Mouse (Mus musculus): ENCODE results near the gene Cinp.

Cinp gene

DNA sequence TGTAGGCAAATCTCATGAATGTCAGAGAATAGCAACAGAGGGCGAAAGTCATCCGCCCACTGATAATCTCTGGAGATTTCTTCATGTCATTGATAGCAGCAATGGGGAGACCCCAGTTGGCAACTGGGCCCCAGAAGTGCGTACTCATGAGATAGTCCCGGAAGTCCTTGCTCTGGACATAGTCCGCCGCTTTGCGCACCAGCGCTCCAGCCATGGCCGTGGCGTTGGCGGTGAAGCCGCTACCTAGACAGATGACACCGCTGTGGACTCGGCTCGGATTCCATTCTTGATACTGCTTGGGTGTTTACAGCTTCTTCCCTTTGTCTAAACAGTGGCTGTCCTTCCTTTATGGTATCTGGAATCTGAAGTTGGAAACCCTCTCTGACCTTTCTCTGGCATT, 30.3 kb downstream of the Cinp start:
- 96% methylated on average over 15 of the region's 15 CpGs for WGBS

DNA sequence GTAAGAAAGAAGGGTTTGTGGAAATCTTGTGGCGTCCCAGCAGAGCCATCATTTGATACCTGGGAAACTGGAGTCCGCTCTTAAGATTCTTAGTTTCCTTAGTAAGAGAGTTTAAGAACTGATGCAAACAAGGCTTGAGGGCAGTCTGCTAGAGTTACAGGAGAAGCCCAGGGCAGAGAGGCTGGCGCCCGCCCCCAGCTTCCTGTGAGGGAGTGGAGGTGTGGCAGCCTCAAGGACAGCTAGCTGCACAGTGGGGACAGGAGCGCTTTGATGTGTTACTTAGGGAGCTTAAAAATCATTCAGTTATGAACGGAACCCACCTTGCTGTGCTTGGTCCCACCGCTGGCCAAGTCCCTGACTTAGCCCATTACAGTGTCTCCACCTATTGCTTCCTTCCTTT, 31.7 kb downstream of the Cinp start:
- WGBS = 78% methylated on average over 7 of the region's 7 CpGs

DNA sequence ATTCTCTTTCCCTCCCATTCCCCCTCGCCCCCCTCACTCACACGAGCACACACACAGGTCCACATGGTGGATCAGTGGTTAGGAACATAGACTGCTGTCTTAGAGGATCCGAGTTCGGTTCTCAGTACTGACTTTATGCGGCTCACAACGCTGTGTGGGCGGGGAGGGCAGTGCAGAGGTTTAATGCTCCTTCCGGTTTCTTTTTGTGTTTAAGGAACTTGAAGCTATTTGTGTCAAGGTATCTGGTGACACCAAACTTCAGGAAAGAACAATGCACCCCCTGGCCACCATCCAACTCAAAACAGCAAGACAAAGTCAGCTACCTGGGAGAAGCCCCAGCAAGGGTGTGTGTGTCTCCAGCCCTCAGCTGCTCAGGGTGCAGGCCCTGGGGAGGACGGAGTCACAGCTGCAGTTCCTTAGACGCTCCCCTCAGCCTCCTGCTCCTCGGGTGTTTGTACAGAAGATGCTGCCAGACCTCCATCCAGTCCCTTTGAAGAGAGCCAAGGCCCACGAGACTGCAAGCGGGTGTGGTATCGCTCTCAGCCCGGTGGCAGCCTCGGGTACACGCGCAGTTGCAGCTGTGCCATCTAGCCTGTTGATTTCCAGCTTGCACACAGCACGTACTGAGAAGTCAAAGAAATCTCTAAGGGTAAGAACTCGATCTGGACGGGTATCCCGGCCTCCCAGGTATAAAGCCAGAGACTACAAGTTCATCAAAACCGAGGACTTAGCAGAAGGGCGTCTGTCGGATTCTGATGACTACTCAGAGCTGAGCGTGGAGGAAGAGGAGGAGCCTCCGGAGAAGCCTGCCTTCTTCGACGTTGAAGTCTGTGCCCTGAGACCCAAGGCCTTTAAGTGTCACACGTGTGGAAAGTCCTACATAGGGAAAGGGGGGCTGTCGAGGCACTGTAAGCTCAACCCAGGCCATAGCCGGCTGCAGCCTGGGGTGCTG, 33.9 kb downstream of the Cinp start:
- 82% methylated on average over 32 of the region's 32 CpGs for WGBS

DNA sequence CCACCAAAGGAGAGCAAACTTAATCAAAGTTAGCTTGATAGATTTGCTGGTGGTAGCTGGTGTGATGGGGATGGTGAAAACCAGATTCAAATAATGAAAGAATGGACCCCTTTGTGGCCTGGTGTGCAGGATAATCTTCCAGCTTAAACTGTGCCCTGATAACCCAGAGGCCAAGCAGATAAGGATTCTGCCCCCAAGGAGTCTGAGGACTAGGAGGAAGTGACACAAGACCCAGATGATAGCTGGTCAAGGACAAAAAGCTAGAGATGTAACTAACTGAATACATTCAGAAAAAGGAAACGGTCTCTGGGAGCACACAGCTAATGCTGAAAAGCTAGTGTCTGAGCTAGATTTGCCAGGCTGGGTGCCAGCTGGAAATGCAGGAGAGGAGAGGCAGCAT, 37.0 kb downstream of the Cinp start:
- 75% methylated on average over 1 of the region's 1 CpGs for WGBS

DNA sequence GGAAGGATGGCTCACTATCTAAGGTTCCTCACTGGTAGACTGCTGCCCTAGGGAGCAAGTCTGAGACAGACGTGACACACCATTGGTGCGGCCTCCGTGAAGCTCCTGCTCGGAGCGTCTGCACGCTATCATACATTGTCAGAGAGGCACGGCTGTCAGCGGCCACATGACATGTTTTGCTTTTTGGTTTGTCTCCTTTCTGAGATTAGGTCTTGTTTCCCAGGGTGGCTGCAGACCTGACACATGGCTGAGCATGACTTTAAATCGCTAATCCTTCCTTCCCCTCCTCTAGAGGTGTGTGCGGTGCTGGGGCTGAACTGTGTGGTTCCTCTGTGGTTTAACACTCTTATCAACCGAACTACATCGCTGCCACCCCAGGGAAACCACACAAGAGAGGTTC, 37.5 kb downstream of the Cinp start:
- WGBS = 77% methylated on average over 12 of the region's 12 CpGs

DNA sequence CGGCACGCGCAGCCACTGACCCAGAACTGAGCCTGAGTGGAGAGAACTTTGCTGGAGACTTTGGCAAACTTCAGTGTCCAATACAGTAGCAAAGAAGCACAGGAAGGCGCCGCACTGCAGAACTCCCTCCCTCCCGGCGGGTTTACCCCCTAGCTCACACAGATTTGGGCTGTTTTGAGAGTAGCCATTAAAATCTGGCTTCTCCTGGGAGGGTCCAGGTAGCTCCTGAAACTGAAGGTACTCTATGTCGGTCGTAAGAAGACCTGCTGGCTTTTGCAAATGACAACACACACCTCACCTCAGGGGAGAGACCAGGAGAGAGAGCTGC, 38.1 kb downstream of the Cinp start:
- WGBS = 14% methylated on average over 9 of the region's 9 CpGs

DNA sequence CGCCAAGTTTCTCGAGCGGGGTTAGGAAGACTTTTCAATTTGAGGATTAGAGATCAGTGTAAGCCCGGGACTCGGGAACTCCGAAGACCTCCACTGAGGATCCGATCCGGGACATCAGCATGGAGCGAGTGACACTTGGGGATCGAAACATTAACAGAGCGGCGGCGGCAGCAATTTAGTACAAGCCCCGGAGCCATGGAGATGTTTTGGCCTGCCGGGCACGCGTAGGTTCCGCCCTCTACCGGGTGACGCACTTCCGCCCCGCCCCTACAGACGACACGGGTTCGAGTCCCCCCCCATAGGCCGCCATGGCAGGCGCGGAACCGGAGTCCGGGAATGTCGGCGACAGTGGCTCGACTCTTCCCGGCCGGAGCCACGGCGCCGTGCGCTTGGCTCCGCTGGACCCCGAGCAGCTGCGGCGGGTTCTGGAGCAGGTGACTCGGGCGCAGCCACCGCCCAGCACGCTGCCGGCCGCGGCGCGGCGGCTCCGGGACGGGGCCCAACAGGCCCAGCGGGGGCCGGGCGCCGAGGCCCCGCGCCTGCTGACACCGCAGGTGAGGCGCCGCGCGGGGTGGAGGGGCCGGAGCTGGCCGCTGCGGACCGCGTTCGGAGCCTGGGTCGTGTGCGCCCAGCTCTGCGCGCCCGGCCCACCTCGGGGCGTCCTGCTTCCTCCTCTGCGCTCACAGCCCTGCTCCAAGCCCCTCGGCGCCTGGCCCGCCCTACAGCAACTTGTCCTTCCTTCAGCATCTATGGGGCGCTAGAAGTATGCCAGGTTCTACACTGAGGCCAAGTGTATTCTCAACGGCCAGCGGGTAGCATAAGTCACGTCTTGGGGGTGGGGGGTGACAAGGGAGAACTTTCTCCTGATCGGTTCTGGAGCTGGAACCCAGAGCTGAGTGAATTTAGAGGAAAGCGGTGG, 38.7 kb downstream of the Cinp start, which contains the start of gene Zfp839:
TSS of gene Zfp839 (plus strand) at position 244 of the 919 bp plus-strand sequence.
- WGBS = under 1% methylated on average over 85 of the region's 89 CpGs

DNA sequence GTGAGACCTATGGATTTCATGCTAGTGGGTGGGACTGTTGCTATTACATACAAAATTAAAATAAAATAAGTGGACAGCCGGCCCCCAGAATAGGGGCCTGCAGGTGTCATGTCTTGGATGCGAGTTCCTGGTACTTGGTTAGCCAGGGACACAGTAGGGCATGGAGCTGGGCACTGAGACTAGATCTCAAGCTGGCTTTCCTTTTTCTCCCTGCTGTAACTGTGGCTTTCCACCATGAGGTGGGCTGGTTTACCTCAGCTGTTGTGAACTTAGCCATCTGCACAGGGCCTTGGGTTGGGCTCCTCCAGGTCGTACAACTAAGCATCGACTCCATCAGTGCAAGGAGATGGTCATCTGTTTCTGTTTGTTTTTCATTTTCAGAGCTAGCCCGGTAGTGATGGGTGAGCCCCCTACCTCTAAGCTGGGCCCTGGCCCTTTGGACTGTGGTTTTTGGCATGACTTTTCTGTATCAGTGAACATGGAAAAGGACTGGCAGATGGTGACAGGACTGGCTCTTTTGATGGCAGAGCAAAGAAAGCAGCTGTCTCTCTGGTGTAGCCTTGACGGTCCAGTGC, 42.7 kb downstream of the Cinp start:
- WGBS = 74% methylated on average over 6 of the region's 6 CpGs

DNA sequence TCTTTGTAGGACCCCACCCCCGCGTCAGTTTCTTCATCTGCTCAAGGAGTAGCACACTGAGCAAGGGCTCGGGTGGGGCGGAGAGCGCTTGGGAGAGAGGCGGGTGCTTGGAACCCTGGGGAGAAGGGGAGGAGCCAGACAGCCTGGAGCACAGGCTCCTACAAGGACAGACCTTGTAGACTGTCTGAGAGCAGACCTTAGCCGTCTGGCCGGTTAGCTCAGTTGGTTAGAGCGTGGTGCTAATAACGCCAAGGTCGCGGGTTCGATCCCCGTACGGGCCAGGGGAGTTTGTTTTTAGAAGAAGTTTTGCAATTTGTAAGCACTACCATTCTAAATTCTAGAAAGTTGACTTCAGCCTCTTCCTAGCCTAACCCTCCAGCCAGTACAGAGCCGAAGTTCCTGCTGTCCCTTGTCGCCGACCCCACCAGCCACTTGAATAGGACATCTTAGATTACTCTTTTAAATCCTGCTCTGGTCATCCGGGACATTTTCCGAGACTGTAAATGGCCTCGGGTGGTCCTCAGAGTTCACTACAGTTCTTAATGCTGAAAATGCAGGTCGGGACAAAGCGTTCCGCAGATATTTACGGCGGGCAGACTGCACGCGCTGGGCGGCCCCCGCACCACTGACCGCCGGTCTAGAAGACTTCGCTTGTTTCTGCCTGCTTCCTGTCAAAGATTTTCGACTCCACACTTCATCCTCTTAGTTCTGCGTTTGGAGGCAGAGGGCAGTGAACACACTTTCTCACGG, 43.6 kb downstream of the Cinp start:
- WGBS = 1% methylated on average over 36 of the region's 36 CpGs

DNA sequence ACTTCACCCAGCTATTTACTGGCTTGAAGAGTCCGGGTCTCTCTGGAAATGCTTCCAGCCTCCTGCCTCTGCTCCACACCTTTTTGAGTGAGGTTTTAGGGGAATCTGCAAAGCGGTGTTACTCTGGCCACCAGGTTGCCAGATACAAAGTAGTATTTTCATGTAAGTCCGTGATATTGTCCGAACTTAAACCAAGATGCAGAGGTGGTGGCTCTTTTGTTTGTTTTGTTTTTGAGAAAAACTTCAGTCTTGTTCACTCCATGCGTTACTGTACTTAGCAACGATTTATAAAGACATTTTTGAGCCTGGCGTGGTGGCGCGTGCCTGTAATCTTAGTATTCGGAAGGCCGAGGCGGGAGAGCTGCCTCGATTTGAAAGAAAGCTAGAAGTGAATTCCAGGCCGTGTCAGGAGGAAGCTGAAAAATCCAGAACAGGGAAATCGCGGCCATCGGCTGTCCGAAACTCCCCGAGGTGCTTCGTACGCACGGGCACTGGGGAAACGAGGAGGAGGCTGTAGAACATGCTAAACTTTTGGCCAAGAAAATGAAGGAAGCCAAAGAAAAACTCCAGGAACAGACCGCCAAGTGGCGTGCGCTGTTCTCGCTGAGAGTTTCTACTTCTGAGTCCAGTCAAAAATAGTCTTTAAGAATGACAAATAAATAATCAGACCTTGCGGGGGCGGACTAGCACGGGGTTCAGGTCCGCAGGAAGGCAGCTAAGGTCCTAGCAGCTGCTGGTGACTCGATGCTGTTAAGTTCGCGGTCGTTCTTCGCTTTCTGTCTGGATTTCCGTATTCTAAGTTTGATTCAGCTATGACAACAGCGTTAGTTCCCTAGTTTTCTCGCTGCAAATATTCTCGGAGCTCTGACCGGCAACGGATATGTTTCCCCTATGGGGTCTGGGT, 44.5 kb downstream of the Cinp start:
- 3% methylated on average over 42 of the region's 42 CpGs for WGBS

DNA sequence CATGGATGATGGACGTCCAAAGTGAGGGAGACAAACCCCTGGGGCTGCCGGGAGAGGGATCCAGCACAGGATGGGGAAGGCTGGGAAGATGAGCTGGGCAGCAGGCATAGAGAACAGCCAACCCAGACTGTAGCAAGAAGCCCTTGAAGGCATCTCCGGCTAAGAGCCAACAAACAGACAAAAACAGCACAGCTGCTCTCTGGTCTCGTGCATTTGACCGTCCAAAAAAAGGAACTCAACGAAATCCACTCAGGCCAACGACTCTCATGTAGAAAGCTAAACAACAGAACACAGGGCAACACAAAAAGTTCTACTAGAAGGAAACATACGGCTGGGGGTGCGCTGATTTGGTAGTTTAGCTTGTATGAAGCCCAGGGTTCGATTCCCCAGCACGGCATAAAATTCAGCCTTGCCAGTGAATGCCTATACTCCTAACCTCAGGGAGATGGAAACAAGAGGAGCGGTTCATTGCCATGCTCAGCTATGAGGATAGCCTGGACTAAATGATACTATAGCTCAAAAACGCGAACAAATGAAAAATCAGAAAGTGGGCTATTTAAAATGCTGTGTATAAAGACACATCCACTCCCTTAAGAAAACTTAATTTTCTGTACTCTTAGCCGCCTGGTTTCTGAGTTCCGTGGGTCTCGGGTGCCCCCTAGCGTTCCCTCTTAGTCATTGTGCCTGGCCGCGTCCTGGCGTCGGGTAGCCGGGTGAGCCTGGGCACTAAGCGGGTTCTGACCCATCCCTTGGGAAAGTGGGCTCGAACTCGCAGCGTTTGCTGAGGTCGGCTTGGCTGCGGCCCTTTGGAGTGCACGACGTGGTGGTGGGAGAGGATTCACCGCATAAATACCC, 45.5 kb downstream of the Cinp start:
- WGBS = 19% methylated on average over 32 of the region's 32 CpGs

DNA sequence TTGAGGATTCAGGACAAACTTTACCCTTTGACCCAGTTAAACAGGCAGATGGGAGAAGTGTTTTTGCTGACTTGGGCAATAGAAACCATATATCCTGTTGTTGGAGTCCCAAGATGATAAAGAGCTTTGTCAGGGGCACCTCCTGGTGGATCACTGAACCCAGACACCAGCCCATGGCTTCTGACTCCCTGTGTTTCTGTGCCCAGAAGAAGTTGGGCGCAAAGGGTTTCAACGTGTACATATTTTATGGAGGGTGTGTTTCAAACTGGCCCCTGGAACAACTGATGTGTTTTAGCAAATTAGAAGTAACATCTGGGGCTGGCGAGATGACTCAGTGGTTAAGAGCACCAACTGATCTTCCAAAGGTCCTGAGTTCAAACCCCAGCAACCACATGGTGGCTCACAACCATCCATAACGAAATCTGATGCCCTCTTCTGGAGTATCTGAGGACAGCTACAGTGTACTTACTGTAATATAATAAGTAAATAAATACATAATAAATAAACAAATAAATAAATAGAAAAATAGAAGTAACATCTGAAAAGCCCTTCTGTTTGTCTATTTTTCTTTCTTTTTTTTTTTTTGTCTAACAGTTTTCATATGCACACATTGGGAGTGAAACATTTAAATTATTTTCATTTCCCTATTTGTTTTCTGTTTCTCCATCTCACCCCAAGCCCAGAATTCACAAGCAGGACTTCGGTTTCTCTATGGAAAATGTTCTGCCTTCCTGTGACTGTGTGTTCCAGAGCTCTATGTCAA, 47.0 kb downstream of the Cinp start:
- WGBS = 71% methylated on average over 5 of the region's 5 CpGs

DNA sequence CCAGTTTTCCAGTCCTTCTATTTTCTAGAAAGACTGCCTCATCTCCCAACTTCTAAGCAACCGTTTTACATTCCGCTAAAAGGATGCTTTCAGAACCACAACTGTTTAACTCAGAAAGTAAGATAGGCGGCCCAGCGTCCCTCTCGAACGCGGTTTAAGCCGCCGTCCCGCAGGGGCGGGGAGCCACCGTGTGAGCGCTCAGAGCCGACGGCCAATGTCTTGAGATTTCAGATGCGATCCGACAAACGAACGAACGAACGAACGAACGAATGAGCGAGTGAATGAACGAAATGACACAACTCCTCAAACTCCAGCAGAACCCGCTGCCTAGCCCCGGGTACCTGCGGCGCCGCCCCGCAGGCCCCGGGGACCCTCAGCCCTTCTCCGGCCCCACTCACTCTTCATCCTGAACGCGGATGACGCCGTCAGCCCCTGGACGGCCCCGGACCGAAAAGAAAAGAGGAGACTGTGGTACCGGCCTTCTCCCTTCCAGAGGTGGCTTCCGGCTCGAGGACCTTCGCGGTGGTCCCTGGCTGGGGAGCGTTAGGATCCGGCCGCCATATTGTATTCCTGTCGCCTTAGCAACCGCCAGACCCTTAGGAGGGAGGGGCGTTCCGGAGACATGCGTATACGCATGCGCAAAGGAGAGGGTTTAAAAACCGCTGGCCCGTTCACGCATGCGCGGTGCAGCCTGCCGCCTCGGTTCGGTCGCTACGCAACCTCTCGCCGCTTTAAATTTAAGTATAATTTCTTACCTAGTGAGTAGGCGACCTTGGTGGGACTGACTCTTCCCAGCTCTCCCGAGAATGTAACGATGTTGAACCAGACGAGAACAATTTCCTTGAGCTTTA, 48.4 kb downstream of the Cinp start, which contains the start of gene Mok:
TSS of gene Mok (minus strand) at position 592 of the 851 bp plus-strand sequence.
- WGBS = under 1% methylated on average over 71 of the region's 71 CpGs

DNA sequence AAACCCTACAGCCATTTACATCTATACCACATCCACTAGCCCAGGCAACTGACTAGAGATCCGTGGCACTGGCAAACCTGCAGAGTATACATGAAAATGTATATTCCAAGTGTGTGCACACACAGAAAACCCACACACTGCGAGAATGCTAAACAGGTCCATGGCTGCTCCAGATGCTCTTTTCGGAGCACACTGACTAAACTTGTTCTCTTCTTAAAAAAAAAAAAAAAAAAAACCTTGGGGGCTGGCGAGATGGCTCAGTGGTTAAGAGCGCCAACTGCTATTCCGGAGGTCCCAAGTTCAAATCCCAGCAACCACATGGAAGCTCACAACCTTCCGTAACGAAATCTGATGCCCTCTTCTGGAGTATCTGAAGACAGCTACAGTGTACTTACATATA, 51.1 kb downstream of the Cinp start:
- 63% methylated on average over 8 of the region's 8 CpGs for WGBS

DNA sequence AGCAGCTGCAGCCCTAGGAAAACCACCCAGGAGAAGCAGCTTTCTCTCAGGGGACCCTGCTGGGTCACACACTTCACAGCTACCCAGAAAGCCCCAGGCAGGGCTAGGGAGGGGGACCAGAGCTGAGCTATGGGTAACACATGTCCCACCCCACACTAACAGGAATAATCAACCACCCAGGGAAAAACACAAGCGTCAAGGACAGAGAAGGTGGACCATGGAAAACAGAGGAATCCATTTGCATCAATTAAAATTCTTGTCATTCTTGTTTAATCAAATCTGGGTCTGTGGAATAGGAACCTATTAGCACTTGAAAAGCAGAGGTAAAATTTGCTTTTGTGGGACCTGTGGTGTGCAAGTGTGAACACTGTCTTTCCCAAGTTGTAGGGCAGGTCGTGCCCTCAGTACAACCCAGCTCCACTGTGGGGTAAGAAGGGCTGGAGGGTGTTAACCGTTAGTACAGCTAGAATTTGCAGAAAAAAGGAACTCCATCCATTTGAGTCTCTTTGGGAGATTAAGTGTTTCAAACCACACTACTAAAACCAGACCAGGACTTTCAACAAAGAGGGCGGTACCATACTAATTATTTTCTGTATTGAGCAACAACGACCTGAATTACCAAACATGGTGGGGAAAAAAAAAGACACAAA, 51.6 kb downstream of the Cinp start:
- 45% methylated on average over 5 of the region's 5 CpGs for WGBS

DNA sequence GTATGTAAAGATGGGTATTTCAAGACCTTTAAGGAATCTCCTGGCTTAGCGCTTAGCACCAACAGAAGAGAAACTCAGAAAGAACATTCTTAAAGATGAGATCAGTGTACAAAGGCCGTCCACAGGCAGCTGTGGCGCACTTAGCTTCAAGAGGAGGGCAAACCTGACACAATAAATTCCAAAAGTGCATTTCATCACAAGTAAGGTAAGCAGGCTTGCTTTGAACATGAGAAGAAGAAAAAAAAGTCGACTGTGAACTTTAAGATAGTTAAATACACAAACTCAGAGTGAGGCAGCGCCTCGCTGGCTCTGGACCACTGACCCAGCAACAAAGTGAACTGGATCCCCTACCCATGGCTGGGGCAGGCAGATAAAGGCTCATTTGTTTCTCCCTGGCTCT, 52.2 kb downstream of the Cinp start:
- WGBS = 60% methylated on average over 6 of the region's 6 CpGs

DNA sequence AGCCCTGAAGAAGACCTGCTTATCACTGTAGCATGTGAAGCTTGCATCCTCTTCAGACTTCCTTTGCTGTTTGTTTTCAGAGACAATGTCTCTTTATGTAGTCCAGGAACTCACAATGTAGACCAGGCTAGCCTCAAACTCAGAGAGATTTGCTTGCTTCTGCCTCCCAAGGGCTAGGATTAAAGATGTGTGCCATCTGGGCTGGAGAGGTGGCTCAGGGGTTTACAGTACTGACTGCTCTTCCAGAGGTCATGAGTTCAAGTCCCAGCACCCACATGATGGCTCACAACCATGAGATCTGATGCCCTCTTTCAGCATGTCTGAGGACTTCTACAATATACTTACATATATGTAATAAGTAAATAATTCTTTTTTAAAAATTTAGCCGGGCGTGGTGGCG, 53.8 kb downstream of the Cinp start:
- WGBS = 100% methylated on average over 3 of the region's 3 CpGs
